Mouse (Mus musculus): ENCODE measurements around the gene Gm2001. TPM values are rescaled to one million over a fixed set of nuclear protein-coding genes. Genes with fewer than 3 reads are reported as not detected.
"Not testable (repeated sequence)": the region's sequence is repeated elsewhere in the genome, so short reads cannot be mapped to it uniquely, and the experiment has no call there.

Gm2001 gene
- not detected in 2 replicates for polyA plus RNA-seq (2012; rRNA removed)

- H3K27ac ChIP-seq (ENCODE audit: insufficient read depth, low read length); H3K4me3 ChIP-seq (ENCODE audit: insufficient read depth, low read length); H3K4me1 ChIP-seq (ENCODE audit: control insufficient read depth, insufficient read depth, low read length): not testable (repeated sequence)
Observed at GRCm38 (mm10) chr12:87842239-87842638, at the start of gene Gm2001. Gene Gm2001 (minus strand): TSS chr12:87842339.

- not testable (repeated sequence) for H3K4me1 ChIP-seq (ENCODE audit: control insufficient read depth, insufficient read depth, low read length); H3K4me3 ChIP-seq (ENCODE audit: insufficient read depth, low read length); H3K27ac ChIP-seq (ENCODE audit: insufficient read depth, low read length)
Observed at GRCm38 (mm10) chr12:87873772-87874171, 31.6 kb upstream of the Gm2001 start, which contains the start of gene Gm2016. Gene Gm2016 (plus strand): TSS chr12:87874072.

GRCm38 (mm10) chr12:87864048-87864447 lies 21.9 kb upstream of the Gm2001 start:
- H3K4me1 ChIP-seq (ENCODE audit: control insufficient read depth, insufficient read depth, low read length); H3K27ac ChIP-seq (ENCODE audit: insufficient read depth, low read length); H3K4me3 ChIP-seq (ENCODE audit: insufficient read depth, low read length): not testable (repeated sequence)

GRCm38 (mm10) chr12:87863638-87864037 lies 21.5 kb upstream of the Gm2001 start:
- H3K4me3 ChIP-seq (ENCODE audit: insufficient read depth, low read length); H3K27ac ChIP-seq (ENCODE audit: insufficient read depth, low read length); H3K4me1 ChIP-seq (ENCODE audit: control insufficient read depth, insufficient read depth, low read length): not testable (repeated sequence)

GRCm38 (mm10) chr12:87861740-87862692 lies 19.9 kb upstream of the Gm2001 start:
- not testable (repeated sequence) for H3K4me1 ChIP-seq (ENCODE audit: control insufficient read depth, insufficient read depth, low read length); H3K4me3 ChIP-seq (ENCODE audit: insufficient read depth, low read length); H3K27ac ChIP-seq (ENCODE audit: insufficient read depth, low read length)

GRCm38 (mm10) chr12:87856067-87856466 lies 13.9 kb upstream of the Gm2001 start:
- not testable (repeated sequence) for H3K4me3 ChIP-seq (ENCODE audit: insufficient read depth, low read length); H3K27ac ChIP-seq (ENCODE audit: insufficient read depth, low read length); H3K4me1 ChIP-seq (ENCODE audit: control insufficient read depth, insufficient read depth, low read length)

GRCm38 (mm10) chr12:87850657-87851056 lies 8.5 kb upstream of the Gm2001 start:
- not testable (repeated sequence) for H3K4me3 ChIP-seq (ENCODE audit: insufficient read depth, low read length); H3K4me1 ChIP-seq (ENCODE audit: control insufficient read depth, insufficient read depth, low read length); H3K27ac ChIP-seq (ENCODE audit: insufficient read depth, low read length)

- not testable (repeated sequence) for H3K27ac ChIP-seq (ENCODE audit: insufficient read depth, low read length); H3K4me1 ChIP-seq (ENCODE audit: control insufficient read depth, insufficient read depth, low read length); H3K4me3 ChIP-seq (ENCODE audit: insufficient read depth, low read length)
Observed at GRCm38 (mm10) chr12:87816277-87816676, 25.9 kb downstream of the Gm2001 start, which contains the start of gene BB287469. Gene BB287469 (plus strand): TSS chr12:87816577.

GRCm38 (mm10) chr12:87797971-87798370 lies 44.2 kb downstream of the Gm2001 start:
- H3K4me1 ChIP-seq (ENCODE audit: control insufficient read depth, insufficient read depth, low read length); H3K4me3 ChIP-seq (ENCODE audit: insufficient read depth, low read length); H3K27ac ChIP-seq (ENCODE audit: insufficient read depth, low read length): not testable (repeated sequence)

- H3K4me1 ChIP-seq (ENCODE audit: control insufficient read depth, insufficient read depth, low read length); H3K27ac ChIP-seq (ENCODE audit: insufficient read depth, low read length): not testable (repeated sequence)
Observed at GRCm38 (mm10) chr12:87795212-87795611, 46.9 kb downstream of the Gm2001 start, which contains the start of gene Gm21936. Gene Gm21936 (plus strand): TSS chr12:87795512.

More at GRCm38 (mm10) chr12:87795212-87795611, 46.9 kb downstream of the Gm2001 start, which contains the start of gene Gm21936:
- H3K4me3 ChIP-seq (ENCODE audit: insufficient read depth, low read length): not testable (repeated sequence)

Other genes with a start within 250 kb of the Gm2001 start
- not detected in 2 replicates for gene Oog1, start 239.7 kb downstream of the Gm2001 start, polyA plus RNA-seq (2012; rRNA removed)
- gene Gm4027, start 223.5 kb downstream of the Gm2001 start, polyA plus RNA-seq (2012; rRNA removed): not detected in 2 replicates
- gene Gm16381, start 197.7 kb downstream of the Gm2001 start, polyA plus RNA-seq (2012; rRNA removed): not detected in 2 replicates
- gene Gm21319, start 66.6 kb downstream of the Gm2001 start, polyA plus RNA-seq (2012; rRNA removed): not detected in 2 replicates
- gene Gm21936, start 46.8 kb downstream of the Gm2001 start, polyA plus RNA-seq (2012; rRNA removed): not detected in 2 replicates
- gene BB287469, start 25.8 kb downstream of the Gm2001 start, polyA plus RNA-seq (2012; rRNA removed): not detected in 2 replicates
- gene Gm2016, start 31.7 kb upstream of the Gm2001 start, polyA plus RNA-seq (2012; rRNA removed): not detected in 2 replicates
- not detected in 2 replicates for gene Gm2022, start 53.0 kb upstream of the Gm2001 start, polyA plus RNA-seq (2012; rRNA removed)
- not detected in 2 replicates for gene Gm2035, start 77.5 kb upstream of the Gm2001 start, polyA plus RNA-seq (2012; rRNA removed)
- not detected in 2 replicates for gene Gm2042, start 111.7 kb upstream of the Gm2001 start, polyA plus RNA-seq (2012; rRNA removed)
- gene Gm2075, start 169.5 kb upstream of the Gm2001 start, polyA plus RNA-seq (2012; rRNA removed): not detected in 2 replicates
- gene Gm6803, start 176.4 kb upstream of the Gm2001 start, polyA plus RNA-seq (2012; rRNA removed): not detected in 2 replicates
- gene Gm2056, start 184.7 kb upstream of the Gm2001 start, polyA plus RNA-seq (2012; rRNA removed): not detected in 2 replicates
- not detected in 2 replicates for gene Gm16368, start 241.4 kb upstream of the Gm2001 start, polyA plus RNA-seq (2012; rRNA removed)

Data from cortical plate, adult 2 months (tissue).